Mouse (Mus musculus): ENCODE results near the gene Gm11568. TPM values are rescaled to one million over a fixed set of nuclear protein-coding genes. Genes with fewer than 3 reads are reported as not detected.

The Gm11568 gene
- polyA plus RNA-seq, 1 experiment, result not detected

- no peaks in the 10 kb centered on the region for H3K36me3 ChIP-seq (replicated peaks; ENCODE audit: low read length)
- no peaks in the 10 kb centered on the region for H3K9me3 ChIP-seq
- H3K27me3 ChIP-seq (replicated peaks), result no peaks in the 10 kb centered on the region
- TF ChIP-seq FLI1 (IDR thresholded peaks at IDR 0.05; ENCODE audit: low read length) (no peak), GATA1 (IDR thresholded peaks at IDR 0.05; ENCODE audit: borderline replicate concordance, low read length) (no peak)
- H3K4me1 ChIP-seq, result no peaks in the 10 kb centered on the region
- no peak within 1 kb of the TSS for H3K4me3 ChIP-seq (replicated peaks)
Measured at GRCm38 (mm10) chr11:99907620-99908019, 49.9 kb downstream of the Gm11568 start, which contains the start of gene Krtap31-1. TSS of gene Krtap31-1 (plus strand) at chr11:99907920.

Other genes starting within 250 kb of the Gm11568 start
- gene Gm11937, start 247.7 kb upstream of the Gm11568 start, polyA plus RNA-seq (2012; ENCODE audit: insufficient read depth, low replicate concordance), result not detected in 2 replicates
- gene Krtap2-4, start 243.1 kb upstream of the Gm11568 start, polyA plus RNA-seq (2012; ENCODE audit: insufficient read depth, low replicate concordance), result not detected in 2 replicates
- not detected in 2 replicates for gene Gm11562, start 237.5 kb upstream of the Gm11568 start, polyA plus RNA-seq (2012; ENCODE audit: insufficient read depth, low replicate concordance)
- not detected in 2 replicates for gene Krtap4-1, start 229.7 kb upstream of the Gm11568 start, polyA plus RNA-seq (2012; ENCODE audit: insufficient read depth, low replicate concordance)
- gene Krtap4-2, start 222.8 kb upstream of the Gm11568 start, polyA plus RNA-seq (2012; ENCODE audit: insufficient read depth, low replicate concordance), result not detected in 2 replicates
- gene Krtap4-7, start 213.8 kb upstream of the Gm11568 start, polyA plus RNA-seq (2012; ENCODE audit: insufficient read depth, low replicate concordance), result not detected in 2 replicates
- not detected in 2 replicates for gene Gm11555, start 207.7 kb upstream of the Gm11568 start, polyA plus RNA-seq (2012; ENCODE audit: insufficient read depth, low replicate concordance)
- gene Gm11563, start 199.0 kb upstream of the Gm11568 start, polyA plus RNA-seq (2012; ENCODE audit: insufficient read depth, low replicate concordance), result not detected in 2 replicates
- gene Krtap4-6, start 192.0 kb upstream of the Gm11568 start, polyA plus RNA-seq (2012; ENCODE audit: insufficient read depth, low replicate concordance), result not detected in 2 replicates
- gene Gm14190, start 167.2 kb upstream of the Gm11568 start, polyA plus RNA-seq (2012; ENCODE audit: insufficient read depth, low replicate concordance), result not detected in 2 replicates
- gene Gm14180, start 123.6 kb upstream of the Gm11568 start, polyA plus RNA-seq (2012; ENCODE audit: insufficient read depth, low replicate concordance), result not detected in 2 replicates
- gene Gm11595, start 85.0 kb upstream of the Gm11568 start, polyA plus RNA-seq (2012; ENCODE audit: insufficient read depth, low replicate concordance), result not detected in 2 replicates
- not detected in 2 replicates for gene Krtap4-8, start 77.2 kb upstream of the Gm11568 start, polyA plus RNA-seq (2012; ENCODE audit: insufficient read depth, low replicate concordance)
- gene Krtap4-9, start 72.7 kb upstream of the Gm11568 start, polyA plus RNA-seq (2012; ENCODE audit: insufficient read depth, low replicate concordance), result not detected in 2 replicates
- not detected in 2 replicates for gene Gm11596, start 64.5 kb upstream of the Gm11568 start, polyA plus RNA-seq (2012; ENCODE audit: insufficient read depth, low replicate concordance)
- not detected in 2 replicates for gene Gm11569, start 59.0 kb upstream of the Gm11568 start, polyA plus RNA-seq (2012; ENCODE audit: insufficient read depth, low replicate concordance)
- not detected in 2 replicates for gene Gm11554, start 53.5 kb upstream of the Gm11568 start, polyA plus RNA-seq (2012; ENCODE audit: insufficient read depth, low replicate concordance)
- not detected in 2 replicates for gene Krtap4-13, start 48.0 kb upstream of the Gm11568 start, polyA plus RNA-seq (2012; ENCODE audit: insufficient read depth, low replicate concordance)
- not detected in 2 replicates for gene Gm11564, start 42.3 kb upstream of the Gm11568 start, polyA plus RNA-seq (2012; ENCODE audit: insufficient read depth, low replicate concordance)
- not detected in 2 replicates for gene 2300003K06Rik, start 19.9 kb upstream of the Gm11568 start, polyA plus RNA-seq (2012; ENCODE audit: insufficient read depth, low replicate concordance)
- not detected in 2 replicates for gene Krtap4-16, start 6.3 kb upstream of the Gm11568 start, polyA plus RNA-seq (2012; ENCODE audit: insufficient read depth, low replicate concordance)
- not detected in 2 replicates for gene Gm11559, start 6.6 kb downstream of the Gm11568 start, polyA plus RNA-seq (2012; ENCODE audit: insufficient read depth, low replicate concordance)
- not detected in 2 replicates for gene Krtap9-1, start 15.5 kb downstream of the Gm11568 start, polyA plus RNA-seq (2012; ENCODE audit: insufficient read depth, low replicate concordance)
- not detected in 2 replicates for gene Gm11567, start 21.3 kb downstream of the Gm11568 start, polyA plus RNA-seq (2012; ENCODE audit: insufficient read depth, low replicate concordance)
- gene Krtap31-1, start 50.0 kb downstream of the Gm11568 start, polyA plus RNA-seq (2012; ENCODE audit: insufficient read depth, low replicate concordance), result not detected in 2 replicates
- not detected in 2 replicates for gene Gm11565, start 56.8 kb downstream of the Gm11568 start, polyA plus RNA-seq (2012; ENCODE audit: insufficient read depth, low replicate concordance)
- gene Krtap31-2, start 78.4 kb downstream of the Gm11568 start, polyA plus RNA-seq (2012; ENCODE audit: insufficient read depth, low replicate concordance), result not detected in 2 replicates
- gene Krtap9-5, start 90.6 kb downstream of the Gm11568 start, polyA plus RNA-seq (2012; ENCODE audit: insufficient read depth, low replicate concordance), result not detected in 2 replicates
- not detected in 2 replicates for gene Krtap29-1, start 121.1 kb downstream of the Gm11568 start, polyA plus RNA-seq (2012; ENCODE audit: insufficient read depth, low replicate concordance)
- gene Krtap16-1, start 128.7 kb downstream of the Gm11568 start, polyA plus RNA-seq (2012; ENCODE audit: insufficient read depth, low replicate concordance), result not detected in 2 replicates
- gene Krtap17-1, start 136.1 kb downstream of the Gm11568 start, polyA plus RNA-seq (2012; ENCODE audit: insufficient read depth, low replicate concordance), result not detected in 2 replicates
- not detected in 2 replicates for gene Krt33a, start 158.3 kb downstream of the Gm11568 start, polyA plus RNA-seq (2012; ENCODE audit: insufficient read depth, low replicate concordance)
- gene Krt33b, start 172.0 kb downstream of the Gm11568 start, polyA plus RNA-seq (2012; ENCODE audit: insufficient read depth, low replicate concordance), result not detected in 2 replicates
- not detected in 2 replicates for gene Krt34, start 183.6 kb downstream of the Gm11568 start, polyA plus RNA-seq (2012; ENCODE audit: insufficient read depth, low replicate concordance)
- gene Krt31, start 192.6 kb downstream of the Gm11568 start, polyA plus RNA-seq (2012; ENCODE audit: insufficient read depth, low replicate concordance), result not detected in 2 replicates
- gene Krt32, start 230.3 kb downstream of the Gm11568 start, polyA plus RNA-seq (2012; ENCODE audit: insufficient read depth, low replicate concordance), result not detected in 2 replicates
- not detected in 2 replicates for gene Krt35, start 238.3 kb downstream of the Gm11568 start, polyA plus RNA-seq (2012; ENCODE audit: insufficient read depth, low replicate concordance)
- gene Krt36, start 247.7 kb downstream of the Gm11568 start, polyA plus RNA-seq (2012; ENCODE audit: insufficient read depth, low replicate concordance), result not detected in 2 replicates

All from megakaryocyte, embryonic 14.5 days (primary cell).